Mouse (Mus musculus): ENCODE measurements around the gene Adat1.

The Adat1 gene

DNA sequence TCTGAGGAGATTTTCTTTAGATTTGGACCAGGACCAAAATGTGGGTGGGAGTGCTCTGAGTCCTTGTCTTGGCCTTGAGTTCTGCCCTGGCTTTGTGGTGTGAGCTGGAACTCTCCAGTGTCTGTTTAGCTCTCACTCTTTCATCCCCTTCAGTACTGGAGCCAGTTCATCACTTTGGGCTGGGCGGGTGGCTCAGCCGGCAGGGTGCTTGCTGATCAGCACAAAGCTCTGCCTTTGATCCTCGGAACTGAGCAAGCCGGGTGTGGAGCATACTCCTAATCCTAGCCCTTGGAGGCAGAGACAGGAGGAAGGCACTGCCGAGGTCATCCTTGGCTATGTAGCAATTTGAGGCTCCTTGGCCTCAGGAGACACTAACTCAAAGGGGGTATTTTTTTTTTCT, 23.1 kb downstream of the Adat1 start:
- DNase-seq (ENCODE audit: low read depth in 2 of 2, low spot score in 2 of 2), result no peak

DNA sequence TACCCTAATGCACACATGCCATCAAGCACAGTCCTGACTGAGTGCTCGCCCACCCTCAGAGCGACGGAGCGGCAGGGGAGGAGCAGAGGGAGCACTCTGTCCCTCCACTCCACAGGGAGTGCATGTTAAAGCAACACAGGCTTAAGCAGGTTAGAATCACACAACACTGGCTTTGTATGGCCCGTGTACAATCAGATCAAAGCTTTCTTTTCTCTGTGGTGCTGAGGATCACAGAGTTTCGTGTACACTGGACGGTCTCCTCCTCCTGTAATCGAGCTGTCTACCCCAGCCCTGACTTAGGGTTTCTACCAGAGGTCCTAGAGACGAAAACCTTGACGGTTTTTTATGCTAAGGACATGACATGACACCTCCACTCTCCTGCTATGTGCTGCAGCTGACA, 23.6 kb downstream of the Adat1 start:
- DNase-seq (ENCODE audit: low read depth in 2 of 2, low spot score in 2 of 2), result no peak

GRCm38 (mm10) chr8:111967246-111967870, 24.7 kb downstream of the Adat1 start:
- no peak for DNase-seq (ENCODE audit: low read depth in 2 of 2, low spot score in 2 of 2)

GRCm38 (mm10) chr8:111964849-111965561, 27.1 kb downstream of the Adat1 start:
- no peak for DNase-seq (ENCODE audit: low read depth in 2 of 2, low spot score in 2 of 2)

DNA sequence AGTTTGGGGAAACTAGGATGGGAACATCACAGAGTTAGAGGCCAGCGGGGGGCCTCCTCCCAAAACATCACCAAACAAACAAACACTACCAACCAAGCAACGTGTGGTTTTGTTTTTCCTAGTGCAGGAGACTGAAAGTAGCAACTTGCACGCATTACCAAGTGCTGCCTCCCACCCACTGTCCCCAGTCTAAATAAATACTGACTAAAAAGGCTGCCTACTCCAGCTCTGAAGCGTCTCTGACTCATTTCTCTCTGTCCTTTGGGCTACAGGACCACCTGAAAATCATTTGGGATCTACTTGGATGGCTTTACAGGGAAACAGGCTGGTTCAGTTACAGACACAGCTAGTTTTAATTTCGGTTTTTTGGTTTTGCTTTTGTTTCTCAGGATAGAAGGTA, 27.8 kb downstream of the Adat1 start:
- DNase-seq (ENCODE audit: low read depth in 2 of 2, low spot score in 2 of 2), result no peak

DNA sequence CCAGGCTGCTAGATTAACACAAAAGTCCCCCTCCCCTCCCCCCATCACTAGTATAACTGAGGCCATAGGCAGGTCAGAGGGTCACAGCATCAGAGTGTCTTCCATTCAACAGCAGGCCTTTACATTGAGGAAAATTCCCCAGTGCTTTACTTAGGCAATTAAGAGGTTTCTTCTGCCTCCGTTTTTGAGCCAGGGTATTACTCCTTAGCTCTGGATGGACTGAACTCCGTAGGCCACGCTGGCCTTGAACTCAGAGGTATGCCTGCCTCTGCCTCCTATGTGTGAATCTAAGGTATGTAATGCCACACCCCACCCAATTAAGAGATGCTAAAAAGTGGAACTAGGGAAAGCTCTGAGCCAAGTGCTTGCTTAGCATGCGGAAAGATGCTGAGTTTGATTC, 28.6 kb downstream of the Adat1 start:
- DNase-seq (ENCODE audit: low read depth in 2 of 2, low spot score in 2 of 2), result no peak

- DNase-seq (ENCODE audit: low read depth in 2 of 2, low spot score in 2 of 2), result no peak
Measured at GRCm38 (mm10) chr8:111963091-111963490, 29.0 kb downstream of the Adat1 start.

DNA sequence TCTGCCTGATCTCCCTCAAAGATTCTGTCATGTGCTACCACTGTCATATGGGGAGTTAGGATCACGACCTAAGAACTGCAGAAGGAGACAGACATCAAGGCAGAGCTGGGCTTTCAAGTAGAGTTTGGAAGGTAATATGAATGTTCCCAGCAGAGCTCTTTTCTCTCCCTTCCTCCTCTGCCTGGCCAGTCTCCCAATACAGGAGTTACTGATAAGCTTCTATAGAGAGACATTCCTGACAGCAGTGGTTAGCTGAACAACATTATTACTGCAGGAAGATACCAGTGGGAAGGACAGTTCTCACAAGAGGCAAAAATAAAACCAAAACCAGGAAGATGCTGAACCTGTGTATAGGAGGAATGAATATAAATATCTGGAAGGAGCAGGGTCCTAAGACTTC, 29.5 kb downstream of the Adat1 start:
- DNase-seq (ENCODE audit: low read depth in 2 of 2, low spot score in 2 of 2), result no peak

- DNase-seq (ENCODE audit: low read depth in 2 of 2, low spot score in 2 of 2), result no peak
Measured at GRCm38 (mm10) chr8:111961330-111961729, 30.8 kb downstream of the Adat1 start.

- no peak for DNase-seq (ENCODE audit: low read depth in 2 of 2, low spot score in 2 of 2)
Measured at GRCm38 (mm10) chr8:111960591-111961321, 31.3 kb downstream of the Adat1 start.

- no peak for DNase-seq (ENCODE audit: low read depth in 2 of 2, low spot score in 2 of 2)
Measured at GRCm38 (mm10) chr8:111957231-111957630, 34.9 kb downstream of the Adat1 start.

GRCm38 (mm10) chr8:111955879-111956278, 36.2 kb downstream of the Adat1 start:
- DNase-seq (ENCODE audit: low read depth in 2 of 2, low spot score in 2 of 2), result no peak

- no peak for DNase-seq (ENCODE audit: low read depth in 2 of 2, low spot score in 2 of 2)
Measured at GRCm38 (mm10) chr8:111954844-111955594, 37.1 kb downstream of the Adat1 start.

- no peak for DNase-seq (ENCODE audit: low read depth in 2 of 2, low spot score in 2 of 2)
Measured at GRCm38 (mm10) chr8:111951936-111952335, 40.2 kb downstream of the Adat1 start.

DNA sequence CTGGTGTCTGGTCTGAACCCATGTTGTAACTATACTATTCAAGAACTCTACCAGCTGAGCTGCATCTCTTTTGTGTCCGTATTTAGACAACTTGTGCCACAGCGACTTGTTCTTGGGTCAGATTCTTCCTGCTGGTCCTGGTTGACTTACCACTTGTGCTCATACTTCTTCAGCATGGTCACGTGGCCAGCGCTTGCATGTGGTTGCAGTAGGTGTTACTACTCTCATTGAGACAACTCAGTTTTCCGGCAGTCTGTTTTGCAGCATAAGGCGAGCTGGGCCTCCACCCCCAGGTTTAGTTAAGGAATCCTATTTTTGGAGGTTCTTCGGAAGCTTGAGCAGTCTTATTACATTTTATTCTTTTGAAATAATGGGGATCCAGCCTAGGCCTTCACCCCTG, 40.8 kb downstream of the Adat1 start:
- no peak for DNase-seq (ENCODE audit: low read depth in 2 of 2, low spot score in 2 of 2)

GRCm38 (mm10) chr8:111950846-111951245, 41.3 kb downstream of the Adat1 start:
- no peak for DNase-seq (ENCODE audit: low read depth in 2 of 2, low spot score in 2 of 2)

GRCm38 (mm10) chr8:111947954-111948353, 44.1 kb downstream of the Adat1 start:
- DNase-seq (ENCODE audit: low read depth in 2 of 2, low spot score in 2 of 2), result no peak

DNA sequence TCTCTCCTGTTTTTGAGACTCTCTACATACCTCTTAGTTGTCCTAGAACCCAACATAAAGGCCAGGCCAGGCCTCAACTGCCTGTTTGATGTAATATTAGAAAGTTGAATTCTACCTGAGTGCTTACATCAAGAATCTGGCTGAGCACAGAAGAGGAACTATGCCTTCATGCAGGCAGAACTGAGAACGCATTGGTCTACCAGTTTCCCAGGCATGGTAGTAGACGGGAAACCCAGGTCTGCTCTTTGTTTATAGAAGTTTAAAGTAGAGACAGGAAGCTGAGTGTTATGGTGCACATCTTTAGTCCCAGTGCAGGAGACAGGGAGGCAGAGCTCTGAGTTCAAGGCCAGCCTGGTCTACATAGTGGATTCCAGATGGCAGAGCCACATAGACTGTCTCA, 45.0 kb downstream of the Adat1 start:
- DNase-seq (ENCODE audit: low read depth in 2 of 2, low spot score in 2 of 2), result no peak

DNA sequence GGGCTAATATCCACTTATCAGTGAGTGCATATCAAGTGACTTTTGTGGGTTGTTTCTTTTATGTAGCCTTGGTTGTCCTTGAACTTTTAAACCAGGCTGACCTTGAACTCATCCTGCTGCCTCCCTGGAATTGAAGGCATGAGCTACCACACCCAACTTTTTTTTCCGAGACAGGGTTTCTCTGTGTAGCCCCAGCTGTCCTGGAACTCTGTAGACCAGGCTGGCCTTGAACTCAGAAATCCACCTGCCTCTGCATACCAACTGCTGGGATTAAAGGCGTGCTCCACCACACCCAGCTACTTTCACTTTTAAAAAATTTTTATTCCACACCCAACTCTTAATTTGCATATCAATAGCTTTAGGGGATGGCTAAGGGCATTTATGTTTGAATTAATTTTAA, 48.6 kb downstream of the Adat1 start:
- DNase-seq (ENCODE audit: low read depth in 2 of 2, low spot score in 2 of 2), result no peak

GRCm38 (mm10) chr8:111941101-111941454, 51.0 kb downstream of the Adat1 start:
- peak; percentile 37 to 54 for DNase-seq (ENCODE audit: low read depth in 2 of 2, low spot score in 2 of 2)
